Mouse (Mus musculus): Measurements from ENCODE around the gene Eef1akmt2.

- no peak for TF ChIP-seq CTCF (IDR thresholded peaks at IDR 0.05; ENCODE audit: low read depth, low read length)
- TF ChIP-seq POLR2A (IDR thresholded peaks at IDR 0.05; ENCODE audit: borderline replicate concordance, low read depth, low read length) = no peak
Observed at GRCm38 (mm10) chr7:132800868-132801267, 51.6 kb downstream of the Eef1akmt2 start.

All from bone marrow macrophage, adult 2 months (primary cell).